Mouse (Mus musculus) midbrain, embryonic 12.5 days (tissue): ENCODE data around the gene Wdr11. TPM values are rescaled to one million over a fixed set of nuclear protein-coding genes. Genes with fewer than 3 reads are reported as not detected.

Experiments
- ATAC-seq: fragments of 200-750 bp; cut with Nextera tagmentation; 2 replicates; pipeline ENCODE4 v1.8.0; 2017; ENCODE audit warnings: low read depth, moderate TSS enrichment, moderate library complexity; ENCODE audit not compliant: low FRiP score
- H3K27ac ChIP-seq: fragments of 300-500 bp; sonication (generic); replicated peaks from 2 replicates; pipeline ENCODE4 v1.5.1; 2016; ENCODE audit warnings: mild to moderate bottlenecking
- H3K27me3 ChIP-seq: fragments of 300-500 bp; sonication (generic); 2 replicates; pipeline ENCODE4 v1.6.1; 2016; ENCODE audit warnings: mild to moderate bottlenecking
- H3K36me3 ChIP-seq: fragments of 300-500 bp; sonication (generic); 2 replicates; pipeline ENCODE4 v1.6.1; 2016
- H3K4me1 ChIP-seq: fragments of 300-500 bp; sonication (generic); 2 replicates; pipeline ENCODE4 v1.6.1; 2016
- H3K4me2 ChIP-seq: fragments of 300-500 bp; sonication (generic); replicated peaks from 2 replicates; pipeline ENCODE4 v1.6.1; 2016; ENCODE audit warnings: mild to moderate bottlenecking, moderate library complexity
- H3K4me3 ChIP-seq: fragments of 300-500 bp; sonication (generic); 2 replicates; pipeline ENCODE4 v1.5.1; 2016; ENCODE audit warnings: mild to moderate bottlenecking
- H3K9ac ChIP-seq: fragments of 300-500 bp; sonication (generic); replicated peaks from 2 replicates; pipeline ENCODE4 v1.6.1; 2016; ENCODE audit warnings: mild to moderate bottlenecking, moderate library complexity
- H3K9me3 ChIP-seq: fragments of 300-500 bp; sonication (generic); 2 replicates; pipeline ENCODE4 v1.6.1; 2016; ENCODE audit warnings: mild to moderate bottlenecking
- WGBS: fragments of 180-500 bp; shearing (Covaris S2); methylation state at CpG from one replicate; pipeline ENCODE4 v1.1.7; 2016; 5-methylcytosine and 5-hydroxymethylcytosine counted together
- polyA plus RNA-seq: library from polyadenylated mRNA; unstranded; fragments of >200 nt; fragmentation: Nextera tagmentation; extraction: Ambion mirVana; gene quantifications from 2 replicates; pipeline ENCODE4 v1.2.1, GENCODE M21; 2016

Wdr11 gene
- polyA plus RNA-seq, result 41.8 and 45.0 TPM in 2 replicates

- Histone ChIP-seq H3K9ac (peak within 1 kb of the TSS; percentile 85), H3K27ac (peak within 1 kb of the TSS; percentile 88), H3K4me3 (peak within 1 kb of the TSS; percentile 75), H3K36me3 (peaks cover 6% of the 10 kb centered on the region; the same call in 1 of the 2 replicates), H3K4me2 (peak within 1 kb of the TSS; percentile 72), H3K27me3 (no peaks in the 10 kb centered on the region; the same call in 1 of the 2 replicates), H3K4me1 (peaks cover 11% of the 10 kb centered on the region), H3K9me3 (no peaks in the 10 kb centered on the region)
- WGBS, result 3% methylated on average over 37 of the region's 37 CpGs
- peak; percentile 84 for ATAC-seq
Observed at GRCm38 (mm10) chr7:129591371-129592131, at the start of gene Wdr11. TSS of gene Wdr11 (plus strand) at chr7:129591863.

DNA sequence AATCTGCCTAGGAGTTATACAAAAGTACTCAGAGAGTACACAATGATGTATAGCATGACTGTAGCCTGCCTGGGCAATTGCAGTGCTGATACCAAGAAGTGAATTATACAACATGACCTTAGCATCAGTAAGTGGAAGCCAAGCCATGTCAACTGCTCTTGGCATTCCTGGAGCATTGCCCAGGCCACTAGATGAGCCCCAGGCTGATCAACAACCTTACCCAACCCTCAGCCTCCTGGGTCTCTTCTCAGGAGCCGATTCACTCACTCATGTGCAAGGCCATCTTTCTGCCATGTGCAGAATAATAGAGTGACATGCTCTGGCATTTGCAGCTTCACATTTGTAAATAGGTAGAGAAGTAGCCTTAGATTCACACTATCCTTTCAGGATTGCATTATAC lies 24.1 kb upstream of the Wdr11 start:
- Histone ChIP-seq H3K4me2 (no peak overlapping the region), H3K27me3 (no peaks in the 10 kb centered on the region), H3K9ac (no peak overlapping the region), H3K9me3 (no peaks in the 10 kb centered on the region), H3K4me1 (peaks cover 16% of the 10 kb centered on the region; the same call in 1 of the 2 replicates), H3K4me3 (no peak overlapping the region), H3K36me3 (no peaks in the 10 kb centered on the region), H3K27ac (no peak overlapping the region)
- WGBS, result 75% methylated on average over 1 of the region's 1 CpGs
- no peak for ATAC-seq

- no peak overlapping the region for H3K27ac ChIP-seq
- no peak overlapping the region for H3K4me3 ChIP-seq
- H3K27me3 ChIP-seq, result no peaks in the 10 kb centered on the region
- H3K36me3 ChIP-seq, result no peaks in the 10 kb centered on the region
- H3K4me1 ChIP-seq, result peaks cover 16% of the 10 kb centered on the region; the same call in 1 of the 2 replicates
- ATAC-seq, result peak; percentile 68; the same call in 1 of the 2 replicates
- WGBS, result 15% methylated on average over 2 of the region's 2 CpGs
- H3K9ac ChIP-seq, result no peak overlapping the region
- 0 out of 2 replicates have a peak overlapping the region, but pooled peaks have one; percentile 1 for H3K4me2 ChIP-seq
- H3K9me3 ChIP-seq, result no peaks in the 10 kb centered on the region
Observed at GRCm38 (mm10) chr7:129568338-129568737, 23.3 kb upstream of the Wdr11 start.

DNA sequence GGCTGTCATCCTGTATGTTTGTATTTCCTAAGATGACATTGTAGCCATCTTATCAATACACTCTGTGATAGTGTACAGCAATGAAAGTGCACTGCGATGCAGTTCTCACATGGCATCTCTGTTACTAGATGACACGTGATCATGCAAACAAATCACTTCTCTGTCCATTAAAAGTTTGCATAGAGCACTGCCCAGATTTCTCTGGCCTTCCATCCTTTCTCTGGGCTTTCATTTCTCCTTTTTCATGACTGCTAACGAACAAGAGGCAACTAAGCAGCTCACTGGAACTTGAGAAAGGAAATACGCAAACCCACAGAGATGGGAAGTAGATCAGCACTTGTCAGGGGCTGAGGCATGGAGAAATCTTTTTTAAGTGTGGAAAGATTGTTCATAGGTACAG lies 17.2 kb upstream of the Wdr11 start:
- no peak for ATAC-seq
- H3K9ac ChIP-seq, result no peak overlapping the region
- H3K36me3 ChIP-seq, result no peaks in the 10 kb centered on the region
- H3K27me3 ChIP-seq, result peaks cover 3% of the 10 kb centered on the region
- H3K27ac ChIP-seq, result no peak overlapping the region
- H3K4me1 ChIP-seq, result no peaks in the 10 kb centered on the region; the same call in 1 of the 2 replicates
- H3K4me3 ChIP-seq, result no peak overlapping the region
- no peaks in the 10 kb centered on the region for H3K9me3 ChIP-seq
- no peak overlapping the region for H3K4me2 ChIP-seq
- WGBS, result 76% methylated on average over 4 of the region's 4 CpGs

- Histone ChIP-seq H3K4me3 (no peak overlapping the region), H3K9ac (no peak overlapping the region), H3K27me3 (peaks cover 3% of the 10 kb centered on the region), H3K36me3 (no peaks in the 10 kb centered on the region), H3K4me2 (no peak overlapping the region), H3K4me1 (no peaks in the 10 kb centered on the region; the same call in 1 of the 2 replicates), H3K27ac (no peak overlapping the region), H3K9me3 (no peaks in the 10 kb centered on the region)
- no peak for ATAC-seq
- 28% methylated on average over 7 of the region's 7 CpGs for WGBS
Observed at GRCm38 (mm10) chr7:129575110-129575784, 16.4 kb upstream of the Wdr11 start.

- peak; percentile 9; the same call in 1 of the 2 replicates for ATAC-seq
- Histone ChIP-seq H3K4me1 (peaks cover 11% of the 10 kb centered on the region), H3K4me3 (peak overlapping the region; percentile 75), H3K27me3 (no peaks in the 10 kb centered on the region; the same call in 1 of the 2 replicates), H3K9ac (peak overlapping the region; percentile 85), H3K9me3 (no peaks in the 10 kb centered on the region), H3K4me2 (peak overlapping the region; percentile 72), H3K27ac (peak overlapping the region; percentile 88), H3K36me3 (peaks cover 6% of the 10 kb centered on the region; the same call in 1 of the 2 replicates)
- WGBS, result under 1% methylated on average over 13 of the region's 13 CpGs
Observed at GRCm38 (mm10) chr7:129592132-129592745, 576 bp downstream of the Wdr11 start.

GRCm38 (mm10) chr7:129597186-129597585 lies 5.5 kb downstream of the Wdr11 start:
- Histone ChIP-seq H3K4me3 (no peak overlapping the region), H3K36me3 (peaks cover 33% of the 10 kb centered on the region), H3K4me2 (no peak overlapping the region), H3K27ac (no peak overlapping the region), H3K4me1 (peaks cover 5% of the 10 kb centered on the region), H3K9me3 (no peaks in the 10 kb centered on the region), H3K27me3 (no peaks in the 10 kb centered on the region), H3K9ac (no peak overlapping the region)
- ATAC-seq, result no peak
- 98% methylated on average over 2 of the region's 2 CpGs for WGBS

DNA sequence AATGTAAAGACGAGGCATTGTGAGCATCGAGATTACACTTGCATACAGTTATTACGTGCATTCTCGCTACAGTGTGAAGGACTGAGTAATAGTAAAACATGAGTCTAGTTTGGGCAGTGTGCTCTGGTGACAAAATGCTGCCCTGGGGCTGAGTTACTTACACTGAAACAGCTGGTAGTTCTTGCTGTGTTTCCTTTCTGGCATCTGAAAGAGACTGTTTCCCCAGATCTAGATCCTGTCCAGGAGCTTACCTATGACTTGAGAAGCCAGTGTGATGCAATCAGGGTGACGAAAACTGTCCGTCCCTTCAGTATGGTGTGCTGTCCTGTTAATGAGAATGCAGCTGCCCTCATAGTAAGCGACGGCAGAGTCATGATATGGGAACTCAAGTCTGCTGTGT lies 14.6 kb downstream of the Wdr11 start:
- no peak overlapping the region for H3K9ac ChIP-seq
- H3K4me3 ChIP-seq, result no peak overlapping the region
- no peaks in the 10 kb centered on the region for H3K4me1 ChIP-seq
- H3K36me3 ChIP-seq, result peaks cover 84% of the 10 kb centered on the region
- H3K4me2 ChIP-seq, result no peak overlapping the region
- no peak for ATAC-seq
- H3K9me3 ChIP-seq, result no peaks in the 10 kb centered on the region
- WGBS, result 96% methylated on average over 8 of the region's 8 CpGs
- H3K27ac ChIP-seq, result no peak overlapping the region
- no peaks in the 10 kb centered on the region for H3K27me3 ChIP-seq

GRCm38 (mm10) chr7:129621141-129621540 lies 29.5 kb downstream of the Wdr11 start:
- Histone ChIP-seq H3K36me3 (peaks cover 66% of the 10 kb centered on the region), H3K27ac (no peak overlapping the region), H3K9ac (no peak overlapping the region), H3K4me2 (no peak overlapping the region), H3K27me3 (no peaks in the 10 kb centered on the region), H3K4me3 (no peak overlapping the region), H3K4me1 (no peaks in the 10 kb centered on the region), H3K9me3 (no peaks in the 10 kb centered on the region)
- 94% methylated on average over 5 of the region's 5 CpGs for WGBS
- ATAC-seq, result no peak

DNA sequence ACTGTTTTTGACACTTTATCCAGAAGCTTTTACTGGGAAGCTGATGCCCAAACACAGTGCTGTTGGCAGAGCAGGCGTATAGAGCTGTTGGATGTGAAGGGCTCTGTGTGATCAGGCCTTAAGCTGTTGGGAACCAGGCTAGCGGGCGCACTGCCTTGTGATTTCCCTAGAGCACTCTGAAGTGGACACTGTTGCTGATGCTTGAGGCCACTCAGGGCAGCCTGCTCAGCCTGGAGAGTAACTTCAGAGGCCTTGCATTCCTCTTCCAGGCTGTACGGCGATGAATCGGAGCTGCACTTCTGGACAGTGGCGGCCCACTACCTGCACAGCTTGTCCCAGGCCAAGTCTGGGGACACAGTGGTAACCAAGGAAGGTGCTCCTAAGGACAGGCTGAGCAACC lies 38.7 kb downstream of the Wdr11 start:
- Histone ChIP-seq H3K36me3 (peaks cover 80% of the 10 kb centered on the region), H3K27me3 (no peaks in the 10 kb centered on the region), H3K9ac (no peak overlapping the region), H3K27ac (no peak overlapping the region), H3K4me2 (no peak overlapping the region), H3K4me1 (no peaks in the 10 kb centered on the region), H3K9me3 (no peaks in the 10 kb centered on the region), H3K4me3 (no peak overlapping the region)
- ATAC-seq, result no peak
- 94% methylated on average over 7 of the region's 7 CpGs for WGBS

DNA sequence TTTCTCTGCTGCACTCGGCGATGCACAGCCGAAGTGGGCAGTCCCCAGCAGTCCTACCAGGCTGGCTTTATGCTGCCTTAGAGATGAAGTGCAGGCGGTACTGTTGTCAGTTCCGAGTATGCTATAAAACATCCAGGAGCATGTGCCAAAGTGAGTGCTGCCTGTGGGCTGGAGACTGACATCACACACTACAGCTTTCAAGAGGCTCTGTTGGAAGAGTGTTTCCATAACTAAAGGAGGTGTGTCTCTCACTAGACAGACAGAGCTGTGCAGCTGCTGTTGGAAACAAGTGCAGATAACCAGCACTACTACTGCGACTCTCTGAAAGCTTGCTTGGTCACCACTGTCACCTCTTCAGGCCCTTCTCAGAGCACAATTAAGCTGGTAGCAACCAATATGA lies 39.8 kb downstream of the Wdr11 start:
- ATAC-seq, result no peak
- Histone ChIP-seq H3K9me3 (no peaks in the 10 kb centered on the region), H3K4me3 (no peak overlapping the region), H3K27me3 (no peaks in the 10 kb centered on the region), H3K27ac (no peak overlapping the region), H3K9ac (no peak overlapping the region), H3K36me3 (peaks cover 81% of the 10 kb centered on the region), H3K4me1 (no peaks in the 10 kb centered on the region), H3K4me2 (no peak overlapping the region)
- WGBS, result 96% methylated on average over 6 of the region's 6 CpGs
